Mouse (Mus musculus): ENCODE results near the gene Gm20604.

Gene Gm20604

DNA sequence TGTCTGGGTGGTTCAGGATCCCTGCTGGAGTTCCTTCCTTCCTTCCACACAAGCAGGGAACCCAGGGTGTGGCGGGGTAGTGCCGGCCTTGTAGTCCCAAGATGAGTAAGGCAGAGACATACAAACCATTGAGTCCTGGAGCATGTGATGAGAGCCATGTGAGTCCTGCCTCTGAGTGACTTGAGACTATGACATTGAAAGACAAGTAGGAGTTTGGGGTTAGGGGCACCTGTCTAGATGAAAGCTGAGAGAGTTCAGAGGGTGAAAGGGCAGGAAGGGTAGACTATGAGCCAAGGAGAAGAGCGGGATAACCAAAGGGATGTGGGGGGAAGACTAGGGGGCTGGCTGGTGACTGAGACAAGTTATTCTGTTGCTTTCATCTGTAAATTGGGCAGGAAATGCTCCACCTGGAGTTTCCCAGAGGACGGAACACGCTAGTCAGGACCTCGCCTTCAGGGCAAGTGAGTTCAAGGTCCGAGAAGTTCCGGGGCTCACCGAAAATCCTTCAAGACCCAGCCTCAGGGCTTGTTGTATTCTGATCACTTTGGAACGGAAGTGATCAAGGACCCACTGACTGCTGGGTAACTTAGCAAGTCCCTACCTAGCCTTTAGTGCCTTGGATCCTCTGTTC is 51.5 kb downstream of the Gm20604 start:
- DNase-seq (ENCODE audit: extremely low spot score, low spot score) = no peak

DNA sequence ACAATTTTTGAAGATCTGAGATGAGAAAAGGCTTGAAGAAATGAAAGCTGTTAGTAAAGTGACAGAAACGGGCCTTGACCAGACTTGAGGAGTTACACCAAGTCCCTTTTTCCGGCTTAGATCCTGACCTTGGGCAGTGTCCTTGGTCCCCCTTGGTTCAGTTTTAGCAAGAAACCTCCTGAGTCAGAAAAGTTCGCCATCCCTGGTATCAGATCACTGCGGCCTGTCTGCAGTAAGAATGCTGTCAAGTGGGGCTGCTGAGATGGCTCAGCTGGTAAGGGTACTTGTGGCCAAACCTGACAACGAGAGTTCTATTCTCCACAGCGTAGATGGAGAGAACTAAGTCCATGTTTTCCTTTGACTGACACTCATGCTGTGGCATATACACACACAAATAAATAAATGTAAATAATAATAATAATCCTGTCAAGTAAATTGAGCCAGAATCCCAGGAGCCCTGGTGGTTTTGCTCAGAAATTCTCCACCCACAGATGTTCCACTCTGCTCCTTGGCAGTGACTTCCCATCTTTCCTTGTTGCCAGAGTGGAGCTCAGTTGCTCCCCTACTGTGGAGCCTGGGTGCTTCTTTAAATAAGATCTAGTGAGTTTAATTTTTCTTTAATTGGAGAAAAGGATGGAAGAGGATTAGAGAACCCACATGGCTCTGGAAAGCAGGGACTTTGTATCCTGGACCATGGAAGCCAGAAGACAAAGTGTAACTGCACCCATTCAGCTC is 52.4 kb downstream of the Gm20604 start:
- no peak for DNase-seq (ENCODE audit: extremely low spot score, low spot score)

DNA sequence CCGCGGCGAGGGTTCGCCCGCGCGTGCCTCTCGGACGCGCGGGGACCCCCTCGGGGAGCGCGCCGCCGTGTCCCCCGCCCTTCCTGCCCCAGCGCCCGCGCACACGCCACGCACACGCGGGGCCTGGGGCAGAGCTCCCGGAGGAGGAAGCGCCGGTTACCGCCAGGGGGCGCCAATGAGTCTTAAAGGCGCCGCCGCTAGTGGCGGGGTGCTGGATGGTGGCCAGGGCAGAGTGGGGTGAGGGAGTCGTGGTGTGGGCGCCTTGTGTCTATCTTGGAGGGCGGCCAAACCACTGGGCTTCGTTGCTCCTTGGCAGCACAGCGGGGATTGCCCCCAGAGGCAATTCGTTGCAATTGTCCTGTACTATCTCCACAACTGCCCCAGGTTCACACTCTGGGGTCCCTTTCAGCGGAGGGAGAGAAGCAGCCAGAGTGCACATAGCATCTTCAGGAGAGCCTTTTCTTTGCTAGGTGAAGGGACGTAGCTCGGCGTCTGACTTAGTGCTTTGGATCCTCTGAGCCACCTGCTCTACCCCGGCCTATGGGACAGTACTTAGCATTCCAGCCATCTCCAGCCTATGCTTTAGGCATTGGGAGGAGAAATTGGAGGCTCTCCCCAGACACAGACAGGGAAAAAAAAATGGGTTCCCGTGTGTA is 53.1 kb downstream of the Gm20604 start:
- DNase-seq (ENCODE audit: extremely low spot score, low spot score) = peak; percentile 86

DNA sequence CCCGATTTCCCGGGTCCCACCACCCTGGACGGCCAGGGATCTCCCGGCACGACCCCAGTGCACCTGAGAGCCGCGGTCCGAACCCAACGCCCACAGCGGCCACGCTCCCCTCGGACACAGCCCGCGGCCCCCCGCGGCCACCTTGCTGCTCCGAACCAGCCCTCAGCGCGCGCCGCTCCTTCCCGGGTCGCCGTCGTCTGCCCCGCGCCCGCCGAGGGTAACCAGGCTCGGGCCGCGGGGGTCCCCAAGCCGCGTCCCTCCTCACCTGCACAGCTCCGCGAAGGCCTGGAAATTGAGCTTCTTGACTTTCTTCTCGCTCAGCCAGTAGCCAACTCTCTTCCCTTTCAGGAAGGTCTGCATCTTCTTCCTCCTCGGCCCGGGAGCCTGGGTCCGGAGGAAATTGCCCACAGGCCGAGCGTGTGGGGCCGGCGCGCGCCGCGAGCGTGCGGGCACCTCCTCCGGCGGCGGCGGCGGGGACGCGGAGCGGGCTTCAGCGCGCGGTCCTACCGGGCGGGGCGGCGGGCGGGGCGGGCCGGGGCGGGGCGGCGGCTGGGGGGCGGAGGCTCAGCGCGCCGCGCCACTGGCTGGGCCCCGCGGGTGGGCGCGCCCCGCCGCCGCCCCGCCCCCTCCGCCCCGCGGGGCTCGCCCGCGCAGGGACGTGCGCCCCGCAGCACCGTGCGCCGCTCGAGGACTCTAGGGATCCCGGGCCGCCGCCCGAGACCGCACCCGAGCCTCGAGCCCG is 53.8 kb downstream of the Gm20604 start, which contains the start of gene Itpk1:
Gene Itpk1, minus strand, starts transcription at position 474 of the 742 bp plus-strand sequence.
- peak; percentile 69 for DNase-seq (ENCODE audit: extremely low spot score, low spot score)

DNA sequence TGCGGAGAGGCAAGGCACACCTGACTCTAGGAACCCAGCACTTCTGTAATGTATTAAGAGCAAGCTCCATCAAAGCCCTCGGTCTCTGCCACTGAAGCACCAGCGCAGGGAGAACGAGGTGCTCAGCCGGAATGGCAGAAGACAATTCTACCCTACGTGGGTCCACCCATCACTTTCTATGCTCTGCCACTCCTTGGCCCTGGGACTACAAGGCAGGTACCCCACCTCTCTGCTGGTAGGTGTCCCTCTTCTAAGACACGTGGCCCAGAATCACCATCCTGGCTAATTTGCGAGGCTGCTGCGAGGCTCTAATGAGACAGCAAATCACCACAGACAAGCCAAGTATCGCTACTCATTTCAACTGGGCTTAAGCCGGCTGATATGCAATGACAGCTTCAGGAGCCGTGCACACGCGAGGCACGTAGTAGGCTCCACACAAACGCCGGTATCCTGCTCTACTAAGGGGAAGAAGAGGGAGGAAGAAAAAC is 54.5 kb downstream of the Gm20604 start:
- DNase-seq (ENCODE audit: extremely low spot score, low spot score) = no peak

DNA sequence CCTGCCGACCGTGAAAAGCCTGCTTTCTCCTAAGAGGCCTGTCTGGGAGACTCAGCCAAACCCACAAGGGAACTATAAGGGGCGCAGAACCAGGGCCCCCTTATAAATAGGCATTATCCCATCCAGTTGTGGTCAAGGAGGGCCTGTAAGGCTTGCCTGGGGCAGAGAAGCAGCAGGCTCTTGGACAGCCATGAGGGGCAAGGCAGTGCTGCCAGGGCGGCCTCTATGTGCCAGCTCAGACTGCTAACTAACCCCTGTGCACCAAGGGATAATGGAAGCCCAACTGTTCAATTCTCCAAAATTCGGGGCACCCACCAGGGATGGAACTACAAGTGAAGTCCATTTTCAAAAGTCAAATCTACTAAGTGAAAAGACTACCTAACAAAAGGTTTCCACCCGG is 55.0 kb downstream of the Gm20604 start:
- no peak for DNase-seq (ENCODE audit: extremely low spot score, low spot score)

DNA sequence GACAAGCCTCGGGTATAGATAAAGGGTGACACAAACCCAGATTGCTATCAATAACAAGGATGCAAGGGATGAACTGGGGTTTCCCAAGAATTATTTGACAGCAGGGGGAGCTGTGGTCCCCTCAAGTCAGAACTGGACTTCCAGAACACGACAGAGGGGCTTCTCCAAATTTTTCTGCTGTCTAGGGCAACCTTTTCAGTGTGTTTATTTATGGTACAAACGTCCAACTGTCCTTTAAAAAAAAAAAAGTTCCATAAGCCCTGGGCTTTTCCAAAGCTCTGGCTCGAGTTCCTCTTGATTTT is 55.4 kb downstream of the Gm20604 start:
- peak; percentile 39 for DNase-seq (ENCODE audit: extremely low spot score, low spot score)

DNA sequence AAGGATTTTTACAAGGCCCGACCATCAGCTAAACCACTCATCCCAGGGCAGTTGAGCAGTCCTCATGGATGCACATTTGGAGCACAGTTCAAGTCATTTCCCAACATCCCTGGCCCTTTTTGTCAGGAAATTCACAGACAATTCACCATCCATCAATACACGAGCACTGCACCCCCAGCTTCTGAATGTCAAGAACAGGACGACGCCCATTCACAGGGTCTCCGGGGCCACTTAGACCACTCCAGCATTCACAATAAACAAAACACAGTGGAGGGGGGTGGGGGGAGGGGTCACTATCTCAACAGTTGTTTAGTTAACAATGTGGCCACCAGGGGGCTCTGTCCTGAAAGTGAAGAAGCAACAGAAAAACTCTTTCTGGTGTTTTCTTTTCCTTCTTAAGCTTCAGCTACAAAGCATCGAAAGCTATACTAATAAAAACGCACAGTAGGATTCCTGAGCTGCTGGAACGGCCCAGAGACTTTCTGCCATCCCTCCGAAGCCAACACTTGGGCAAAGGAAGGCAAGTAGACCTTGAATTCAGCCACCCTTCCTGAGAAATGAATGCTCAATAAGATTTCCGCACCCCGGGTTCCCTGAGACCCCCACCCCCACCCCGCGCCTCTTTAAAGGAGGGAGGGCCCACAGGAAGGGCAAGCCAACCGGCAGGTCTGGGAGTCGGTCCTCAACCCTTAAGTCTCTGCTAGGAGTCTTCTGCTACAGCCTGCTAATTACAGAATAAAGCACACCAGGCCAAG is 55.9 kb downstream of the Gm20604 start:
- peak; percentile 81 for DNase-seq (ENCODE audit: extremely low spot score, low spot score)

DNA sequence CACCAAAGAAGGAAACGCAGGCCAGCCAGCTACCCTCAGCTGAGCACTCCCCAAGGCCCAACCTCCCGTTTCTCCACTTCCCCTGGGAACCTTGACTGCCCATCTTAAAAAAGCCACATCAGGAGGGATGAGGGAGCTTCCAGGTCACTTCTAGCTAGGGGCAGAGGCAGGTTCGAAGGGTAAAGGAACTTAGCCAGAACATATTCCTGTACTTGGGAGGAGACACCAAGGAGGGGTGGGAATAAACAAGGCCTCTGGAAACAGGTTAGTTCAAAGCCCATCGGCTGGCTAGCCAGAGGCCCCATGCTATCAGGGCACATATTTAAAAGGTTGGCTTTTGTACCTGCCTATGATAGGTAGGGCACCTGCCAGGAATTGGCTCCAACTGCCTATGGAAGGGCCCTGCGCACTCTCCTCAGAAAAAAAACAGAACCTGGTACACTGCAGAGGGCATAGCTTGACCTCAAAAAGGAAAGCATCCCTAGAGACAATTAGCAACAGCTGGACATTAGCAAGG is 56.7 kb downstream of the Gm20604 start:
- no peak for DNase-seq (ENCODE audit: extremely low spot score, low spot score)

DNA sequence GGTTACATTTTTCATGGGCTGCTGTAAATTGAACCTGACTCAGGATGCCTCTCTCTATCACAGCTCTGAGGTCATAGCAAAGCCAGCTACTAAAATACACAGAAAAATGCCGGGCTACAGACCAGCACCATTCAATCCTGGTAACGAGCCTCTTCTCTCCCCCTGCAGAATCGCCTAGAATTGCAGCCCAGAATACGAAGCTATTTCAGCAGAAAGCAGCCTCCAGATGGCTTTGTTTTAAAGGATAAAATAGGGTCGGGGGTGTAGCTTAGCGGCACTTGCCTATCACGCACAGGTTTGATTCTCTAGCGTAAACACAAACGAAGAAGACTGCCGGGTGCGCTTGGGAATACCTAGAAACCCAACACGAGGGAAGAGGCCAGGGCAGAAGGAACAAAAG is 58.0 kb downstream of the Gm20604 start:
- no peak for DNase-seq (ENCODE audit: extremely low spot score, low spot score)

DNA sequence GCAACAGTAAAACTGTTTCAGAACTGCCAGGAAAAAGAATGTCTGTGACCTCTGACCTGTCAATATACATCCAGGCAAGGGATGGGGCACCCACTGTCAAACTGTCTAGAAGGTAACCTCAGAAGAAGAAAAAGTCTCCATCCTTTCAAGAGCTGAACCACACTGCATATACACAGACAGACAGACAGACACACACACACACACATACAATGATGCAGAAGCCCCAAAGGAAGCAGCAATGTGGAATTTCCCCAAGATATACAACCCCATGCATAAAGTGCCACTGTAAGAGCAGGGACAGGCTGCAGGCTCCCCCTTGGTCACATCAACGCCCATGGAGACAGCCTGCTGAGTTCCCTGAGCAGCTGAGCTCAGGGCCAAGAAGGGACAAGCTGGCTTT is 59.3 kb downstream of the Gm20604 start:
- DNase-seq (ENCODE audit: extremely low spot score, low spot score) = no peak

DNA sequence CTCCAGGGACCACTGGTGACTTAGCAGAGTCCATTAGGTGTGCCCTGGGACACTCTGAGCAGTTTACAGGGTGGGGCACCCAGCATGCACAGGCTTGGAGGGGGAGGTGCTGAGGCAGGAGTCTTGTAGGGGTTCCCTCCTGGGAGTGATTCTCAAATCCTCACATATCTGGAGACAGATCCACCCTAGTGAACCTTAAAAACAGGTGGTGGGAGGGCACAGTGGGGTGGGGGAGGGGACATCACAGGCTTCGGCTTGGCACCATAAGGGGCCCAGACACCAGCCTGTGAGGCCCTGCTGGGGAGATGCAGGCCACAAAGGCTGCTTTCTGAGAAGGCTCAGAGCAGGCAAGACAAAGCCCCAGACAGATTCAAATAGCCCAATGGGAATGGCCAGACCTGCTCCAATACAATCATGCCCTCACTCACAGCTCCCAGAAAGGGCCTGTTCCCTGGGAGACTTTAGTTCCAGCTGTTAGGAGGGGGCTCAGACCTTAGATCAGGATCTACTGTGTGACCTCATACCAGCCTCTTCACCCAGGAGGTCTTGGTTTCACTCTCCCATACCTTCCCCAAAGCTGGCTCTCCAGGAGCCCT is 60.3 kb downstream of the Gm20604 start:
- DNase-seq (ENCODE audit: extremely low spot score, low spot score) = no peak

DNA sequence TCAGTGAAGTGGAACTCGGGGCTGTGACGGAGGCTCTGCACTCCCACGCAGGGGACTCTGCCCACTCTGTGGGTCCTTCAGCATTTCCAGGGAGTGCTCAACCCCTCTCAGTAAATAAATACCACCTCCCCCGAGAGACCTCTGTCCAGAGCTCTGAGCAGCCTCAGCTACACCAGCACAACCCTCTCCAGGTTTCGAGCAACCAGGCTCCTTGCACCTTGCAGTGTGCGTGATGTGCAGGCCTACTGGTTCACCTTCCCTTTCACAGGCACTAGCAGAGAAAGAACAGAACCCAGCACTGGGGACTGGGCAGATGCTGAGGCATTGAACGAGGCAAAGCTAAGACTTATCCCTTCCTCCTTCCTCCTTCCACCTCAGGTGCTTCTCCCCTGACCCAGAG is 61.1 kb downstream of the Gm20604 start:
- no peak for DNase-seq (ENCODE audit: extremely low spot score, low spot score)

DNA sequence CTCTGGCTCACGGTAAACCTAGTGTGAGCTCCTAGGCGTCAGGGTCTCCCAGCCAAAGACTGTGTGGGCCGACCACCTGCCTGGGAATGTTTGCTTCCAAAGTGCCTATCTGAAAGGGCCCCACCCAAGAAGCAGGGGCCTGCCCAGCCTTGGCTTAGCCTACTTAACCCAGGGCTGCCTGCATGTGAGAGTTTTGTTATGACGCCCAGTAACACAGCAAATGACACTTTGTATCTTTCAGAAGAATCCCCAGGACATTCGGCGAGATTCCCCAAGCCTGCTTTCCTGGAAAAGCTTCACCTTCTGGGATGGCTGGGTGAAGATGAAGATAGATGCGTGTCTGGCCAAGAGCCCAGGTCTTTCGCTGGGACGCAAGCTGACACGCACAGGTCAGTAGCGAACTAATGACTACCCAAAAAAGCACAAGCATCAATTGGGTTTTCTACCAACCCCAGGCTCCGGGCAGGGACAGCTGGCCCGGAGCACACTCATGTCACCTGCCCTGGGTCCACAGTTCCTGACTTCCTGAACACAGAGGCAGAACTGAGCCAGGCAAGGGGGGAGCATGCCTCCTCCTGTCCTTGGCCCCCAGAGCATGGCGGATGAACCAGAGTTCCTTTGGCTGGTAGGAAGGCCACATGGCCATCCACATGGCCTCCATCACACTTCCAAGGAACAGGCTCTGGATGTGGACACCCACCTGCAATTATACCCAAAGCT is 61.7 kb downstream of the Gm20604 start:
- DNase-seq (ENCODE audit: extremely low spot score, low spot score) = no peak

DNA sequence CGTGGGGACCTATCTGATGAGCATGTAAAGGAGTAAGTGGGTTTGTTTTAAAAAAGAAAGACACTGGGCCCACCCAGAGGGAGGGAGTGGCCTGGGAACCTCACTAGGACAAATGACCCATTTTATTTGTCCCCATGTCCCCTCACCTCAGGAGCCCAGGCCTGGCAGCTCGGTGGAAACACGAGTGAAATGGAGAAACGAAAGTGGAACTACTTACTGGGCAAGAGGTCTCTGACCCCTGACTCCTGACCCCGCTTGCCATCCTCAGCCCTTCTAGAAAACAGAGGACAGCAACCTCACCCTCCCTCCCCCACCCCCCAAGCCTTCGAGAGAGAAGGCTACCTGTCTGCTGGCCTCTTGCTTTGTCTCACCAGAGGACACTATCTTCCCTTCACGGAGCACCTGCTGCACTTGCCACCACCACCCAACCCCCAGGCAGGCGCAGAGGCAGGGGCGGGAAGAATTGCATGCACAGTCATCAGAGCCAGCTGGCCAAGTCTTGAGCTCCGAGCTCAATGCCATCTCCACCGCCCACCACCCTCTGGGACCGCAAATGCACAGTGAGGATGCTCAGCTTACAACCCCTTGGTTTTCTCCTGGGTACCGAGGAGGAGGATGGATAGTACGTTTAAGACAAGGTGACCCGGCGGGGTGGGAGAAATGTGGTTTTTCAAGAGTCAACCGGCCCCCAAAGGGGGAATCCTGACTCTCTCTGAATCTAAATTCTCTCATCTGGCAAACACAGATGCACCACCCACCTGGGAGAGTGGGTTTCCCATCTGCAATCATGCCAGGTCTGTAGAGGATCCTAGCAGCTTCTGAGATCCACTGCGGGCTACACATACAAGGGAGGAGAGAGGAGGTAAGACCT is 62.9 kb downstream of the Gm20604 start:
- no peak for DNase-seq (ENCODE audit: extremely low spot score, low spot score)

DNA sequence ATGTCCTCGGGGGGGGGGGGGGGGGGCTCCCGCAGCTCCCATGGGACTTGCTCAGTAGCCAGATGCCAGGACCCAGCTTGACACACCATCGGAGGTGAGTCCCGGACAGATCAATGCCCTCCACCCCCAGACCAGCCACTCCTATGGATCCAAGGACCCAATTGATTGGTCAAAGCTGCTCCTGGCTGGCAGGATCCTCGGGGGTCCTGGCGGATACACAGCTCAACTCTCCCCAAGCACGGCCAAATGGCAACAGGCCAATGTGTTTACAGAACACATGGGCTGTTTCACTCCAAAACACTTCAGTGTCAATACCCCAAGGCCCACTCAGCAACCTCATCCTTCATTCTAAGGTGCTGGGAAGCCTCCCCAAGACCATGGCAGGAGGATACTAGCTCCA is 66.7 kb downstream of the Gm20604 start:
- DNase-seq (ENCODE audit: extremely low spot score, low spot score) = no peak

All from neural tube, embryonic 10.5 days (tissue).